26 mouse cellular contexts compared by ENCODE assay signal in genomic region chr3:34811753-34812152, GRCm38 (mm10).
DNase-seq lines count a peak whose midpoint lies in the region; ATAC-seq and TF ChIP-seq lines count a peak whose summit lies in the region.
"Had no signal": no experiment of that assay in that cellular context is flagged by ENCODE, and none has a peak within 500 bp of the region (broad histone marks: within the 10 kb centered on the region; RNA-seq: fewer than 3 reads in every experiment).

No protein-coding gene starts in this region.

- H3K4me2 ChIP-seq in midbrain, embryonic 13.5 days (replicated peaks), result no peak overlapping the region
- H3K4me2 ChIP-seq: embryonic facial prominence, embryonic 13.5 days; embryonic facial prominence, embryonic 15.5 days; forebrain, embryonic 12.5 days had no signal

- 72% methylated on average over 4 of the region's 4 CpGs for WGBS in midbrain, embryonic 10.5 days
- 76% methylated on average over 4 of the region's 4 CpGs for WGBS in midbrain, embryonic 13.5 days

- POLR2A ChIA-PET in Patski (lab: Charles Lee), result no interaction called here

- H3K27me3 ChIP-seq in midbrain, embryonic 10.5 days (ENCODE audit: low read depth, poor library complexity, severe bottlenecking), result peaks cover 15% of the 10 kb centered on the region
- no peaks in the 10 kb centered on the region for H3K27me3 ChIP-seq in midbrain, embryonic 13.5 days
- H3K27me3 ChIP-seq in Patski, result no peaks in the 10 kb centered on the region
- H3K27me3 ChIP-seq: CH12.LX had no signal

- peak overlapping the region; percentile 50; the same call in 1 of the 2 replicates for H3K27ac ChIP-seq in midbrain, embryonic 10.5 days (replicated peaks)
- H3K27ac ChIP-seq in midbrain, embryonic 13.5 days, result no peak overlapping the region
- H3K27ac ChIP-seq: embryonic facial prominence, embryonic 13.5 days; embryonic facial prominence, embryonic 15.5 days; forebrain, embryonic 10.5 days; forebrain, embryonic 12.5 days had no signal

- H3K9me3 ChIP-seq in midbrain, embryonic 10.5 days (replicated peaks), result no peaks in the 10 kb centered on the region
- H3K9me3 ChIP-seq in midbrain, embryonic 13.5 days, result no peaks in the 10 kb centered on the region
- H3K9me3 ChIP-seq: embryonic facial prominence, embryonic 13.5 days; embryonic facial prominence, embryonic 15.5 days; forebrain, embryonic 10.5 days had no signal

- DNase-seq in midbrain, embryonic 10.5 days (ENCODE audit: low spot score), result no peak
- DNase-seq in 3134 (ENCODE audit: extremely low read depth, insufficient read length, low spot score), result peak; percentile 16
- DNase-seq in Patski (ENCODE audit: low read depth, low spot score), result peak; percentile 94
- no peak for DNase-seq in right cerebral cortex, postnatal 14 days
- DNase-seq: adrenal gland, adult 2 months; adrenal gland, postnatal 10 days; adrenal gland, postnatal 25 days; B cell, adult 2 months; cerebellum, adult 11 months; cerebellum, adult 18-20 months; cerebellum, adult 8-10 months; cerebellum, adult 9-11 months; cerebellum, postnatal 14 days; cerebellum, postnatal 36 days; embryo, embryonic 11 days had no signal

- in situ Hi-C loops in Patski (cut with MboI; ENCODE audit: low pct_unique_long_range_greater_than_20kb), result no loop called here

- no peak for TF ChIP-seq CTCF in Patski (IDR thresholded peaks at IDR 0.05)

- peaks cover 25% of the 10 kb centered on the region for H3K4me1 ChIP-seq in midbrain, embryonic 10.5 days
- peaks cover 7% of the 10 kb centered on the region; the same call in 1 of the 2 replicates for H3K4me1 ChIP-seq in midbrain, embryonic 13.5 days (replicated peaks)

- CTCF ChIA-PET in Patski (lab: Charles Lee), result no interaction called here

- no peaks in the 10 kb centered on the region for H3K36me3 ChIP-seq in midbrain, embryonic 10.5 days
- no peaks in the 10 kb centered on the region for H3K36me3 ChIP-seq in midbrain, embryonic 13.5 days
- H3K36me3 ChIP-seq: embryonic facial prominence, embryonic 13.5 days; embryonic facial prominence, embryonic 15.5 days; forebrain, embryonic 10.5 days; forebrain, embryonic 12.5 days; G1E had no signal

- H3K9ac ChIP-seq in midbrain, embryonic 13.5 days (replicated peaks), result no peak overlapping the region
- H3K9ac ChIP-seq: embryonic facial prominence, embryonic 13.5 days; embryonic facial prominence, embryonic 15.5 days; forebrain, embryonic 12.5 days had no signal

- H3K4me3 ChIP-seq in midbrain, embryonic 10.5 days, result no peak overlapping the region
- H3K4me3 ChIP-seq in midbrain, embryonic 13.5 days (replicated peaks), result no peak overlapping the region
- H3K4me3 ChIP-seq: embryonic facial prominence, embryonic 13.5 days; embryonic facial prominence, embryonic 15.5 days; erythroblast, embryonic 14.5 days; forebrain, embryonic 10.5 days; forebrain, embryonic 12.5 days had no signal

- no peak for ATAC-seq in midbrain, embryonic 13.5 days
- peak; percentile 97 for ATAC-seq in Patski
- ATAC-seq: CD4-positive, CD25-positive, alpha-beta regulatory T cell, adult 4 months; forebrain, embryonic 14.5 days; forebrain, embryonic 16.5 days had no signal

Comparison
In these comparisons a context has a peak if more than half of its experiments do, and no peak if none do; other contexts are left out.
1. DNase-seq: peak in 3134 (single experiment) and Patski (single experiment); none in midbrain, embryonic 10.5 days (single experiment) and right cerebral cortex, postnatal 14 days (single experiment).